Mouse (Mus musculus) cerebellum, adult 11-12 months (tissue): ENCODE measurements at regions not wholly inside any gene's neighbourhood (a gene's known extent, or its start where the extent isn't known, plus 50 kb on each side); places are given as distances from the start of the nearest gene placed in this dataset.

ENCODE experiments used
- DNase-seq: peaks from one replicate; pipeline ENCODE4 v3.0.0; 2022

GRCm38 (mm10) chr15:63667536-63667935, 177.4 kb downstream of the Gsdmc2 start:
- DNase-seq = no peak

- DNase-seq = no peak
Measured at GRCm38 (mm10) chr15:63665517-63665916, 179.5 kb downstream of the Gsdmc2 start.

- no peak for DNase-seq
Measured at GRCm38 (mm10) chr15:63664877-63665276, 180.1 kb downstream of the Gsdmc2 start.

- no peak for DNase-seq
Measured at GRCm38 (mm10) chr15:63662183-63662582, 182.8 kb downstream of the Gsdmc2 start.

- no peak for DNase-seq
Measured at GRCm38 (mm10) chr15:63658031-63658521, 186.9 kb downstream of the Gsdmc2 start.

- peak; percentile 10 for DNase-seq
Measured at GRCm38 (mm10) chr15:63652216-63652961, 192.6 kb downstream of the Gsdmc2 start.

- DNase-seq = no peak
Measured at GRCm38 (mm10) chr15:63651120-63651519, 193.9 kb downstream of the Gsdmc2 start.

- DNase-seq = no peak
Measured at GRCm38 (mm10) chr15:63648142-63648989, 196.6 kb downstream of the Gsdmc2 start.

- DNase-seq = no peak
Measured at GRCm38 (mm10) chr15:63624814-63625213, 220.2 kb downstream of the Gsdmc2 start.

- DNase-seq = no peak
Measured at GRCm38 (mm10) chr15:63624249-63624648, 220.7 kb downstream of the Gsdmc2 start.

GRCm38 (mm10) chr15:63616506-63617208, 228.3 kb downstream of the Gsdmc2 start:
- DNase-seq = no peak

- no peak for DNase-seq
Measured at GRCm38 (mm10) chr15:63614191-63614590, 230.8 kb downstream of the Gsdmc2 start.

- no peak for DNase-seq
Measured at GRCm38 (mm10) chr15:63613120-63613519, 231.9 kb downstream of the Gsdmc2 start.

GRCm38 (mm10) chr15:63611161-63611560, 233.8 kb downstream of the Gsdmc2 start:
- no peak for DNase-seq

- no peak for DNase-seq
Measured at GRCm38 (mm10) chr15:63603100-63603714, 241.8 kb downstream of the Gsdmc2 start.

- no peak for DNase-seq
Measured at GRCm38 (mm10) chr15:63601543-63601942, 243.4 kb downstream of the Gsdmc2 start.

- DNase-seq = no peak
Measured at GRCm38 (mm10) chr15:63592758-63593463, 252.1 kb downstream of the Gsdmc2 start.

GRCm38 (mm10) chr15:63559293-63559692, 285.7 kb downstream of the Gsdmc2 start:
- no peak for DNase-seq

GRCm38 (mm10) chr15:63558691-63559090, 286.3 kb downstream of the Gsdmc2 start:
- no peak for DNase-seq

GRCm38 (mm10) chr15:63557816-63558215, 287.2 kb downstream of the Gsdmc2 start:
- no peak for DNase-seq

GRCm38 (mm10) chr15:63553597-63553996, 291.4 kb downstream of the Gsdmc2 start:
- DNase-seq = no peak
